Mouse (Mus musculus) heart, adult 9 months (tissue): ENCODE data around the gene Pde6h.
A peak's percentile ranks its signal among the peaks of the same experiment; 100 is the strongest.

ENCODE experiments used
- DNase-seq, 2 experiments: peaks; one replicate each; pipeline ENCODE4 v3.0.0; 2022; ENCODE audit warnings: low spot score in 2 of 2

Pde6h gene

GRCm38 (mm10) chr6:136979274-136980082 is 55.8 kb downstream of the Pde6h start:
- no peak for DNase-seq

GRCm38 (mm10) chr6:136980331-136980746 is 56.7 kb downstream of the Pde6h start:
- peak in 1 of 2 experiments; percentile 53 for DNase-seq

DNA sequence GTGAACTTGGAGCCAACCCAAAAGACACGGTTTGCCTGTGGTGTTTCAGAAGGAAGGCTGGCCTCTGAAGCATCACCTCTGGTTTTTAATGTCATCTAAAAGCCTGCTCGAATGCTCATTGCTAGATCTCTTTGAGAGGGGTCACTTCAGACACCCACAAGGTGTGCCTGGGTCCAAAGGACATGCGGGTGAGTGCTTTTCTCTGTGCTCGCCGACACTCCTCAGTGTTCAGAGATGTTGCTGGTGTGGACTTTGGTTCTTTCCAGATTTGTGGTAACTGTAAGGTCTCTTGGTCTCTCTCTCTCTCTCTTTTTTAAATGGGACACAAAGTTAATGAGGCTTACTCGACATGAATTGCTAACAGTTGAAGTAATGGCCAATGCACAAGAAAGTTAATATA is 58.9 kb downstream of the Pde6h start:
- no peak for DNase-seq

DNA sequence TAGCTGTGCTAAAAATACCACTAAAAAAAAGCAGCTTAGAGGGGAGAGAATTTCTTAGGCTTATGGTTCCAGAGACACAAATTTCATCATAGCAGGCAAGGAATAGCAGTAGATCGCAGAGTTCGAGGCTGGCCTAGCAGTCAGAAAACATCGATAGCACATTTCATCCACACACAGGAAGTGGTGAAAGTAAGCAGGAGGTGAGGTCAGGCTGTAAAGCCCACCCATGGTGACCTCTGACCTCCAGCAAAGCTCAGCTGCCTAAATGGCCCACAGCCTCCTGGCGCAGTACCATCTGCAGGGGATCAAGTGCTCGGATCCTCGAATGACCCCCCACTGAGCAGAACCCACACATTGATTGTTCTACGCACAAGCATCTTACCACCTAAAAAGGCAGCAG is 59.6 kb downstream of the Pde6h start:
- no peak for DNase-seq

GRCm38 (mm10) chr6:136986019-136986418 is 62.4 kb downstream of the Pde6h start:
- DNase-seq = no peak

DNA sequence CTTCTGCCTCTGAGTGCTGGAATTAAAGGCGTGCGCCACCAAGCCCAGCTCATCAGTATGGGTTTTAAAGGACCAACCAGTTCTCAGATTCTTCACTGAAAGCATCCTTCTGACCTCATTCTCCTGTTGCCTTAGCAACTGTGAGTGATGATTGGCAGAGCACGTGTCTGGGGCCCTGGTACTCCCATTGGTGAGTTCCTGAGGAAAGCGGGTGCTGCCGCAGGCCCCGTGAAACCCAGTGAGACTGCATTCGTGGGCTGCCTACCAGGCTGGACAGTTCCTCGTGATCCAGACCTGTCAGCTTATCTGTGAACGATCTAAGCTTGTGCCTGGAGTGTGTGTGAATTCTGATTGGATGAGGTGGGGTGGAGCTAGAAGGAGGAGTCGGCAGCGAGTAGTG is 63.1 kb downstream of the Pde6h start:
- no peak for DNase-seq

DNA sequence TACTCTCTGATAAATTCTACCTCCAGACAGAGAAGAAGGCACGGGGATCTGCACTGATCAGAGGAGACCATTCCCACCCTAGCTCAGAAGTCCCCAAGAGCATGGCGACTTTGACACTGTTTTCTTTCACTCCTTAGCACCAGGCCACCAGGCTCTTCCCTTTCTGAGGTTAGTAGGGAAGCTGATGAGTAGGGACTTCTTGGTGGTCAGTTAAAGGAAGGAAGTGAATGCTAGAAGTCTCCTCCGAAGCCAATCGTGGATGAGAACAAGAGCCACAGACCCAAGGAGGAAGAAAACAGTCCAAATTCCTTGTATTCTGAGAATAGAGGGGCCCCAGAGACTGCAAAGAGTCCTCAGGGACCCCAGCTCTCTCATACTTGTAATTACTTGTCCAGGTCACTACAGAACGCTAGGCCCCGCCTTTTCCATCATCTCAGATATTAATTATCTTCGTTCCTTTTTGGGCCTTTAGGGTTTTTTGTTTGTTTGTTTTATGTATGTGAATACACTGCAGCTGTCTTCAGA is 65.0 kb downstream of the Pde6h start:
- peak; percentile 29 to 39 for DNase-seq

- DNase-seq = peak in 1 of 2 experiments; percentile 28
Observed at GRCm38 (mm10) chr6:136989824-136990497, 66.3 kb downstream of the Pde6h start.

- DNase-seq = no peak
Observed at GRCm38 (mm10) chr6:136990557-136990956, 66.9 kb downstream of the Pde6h start.

DNA sequence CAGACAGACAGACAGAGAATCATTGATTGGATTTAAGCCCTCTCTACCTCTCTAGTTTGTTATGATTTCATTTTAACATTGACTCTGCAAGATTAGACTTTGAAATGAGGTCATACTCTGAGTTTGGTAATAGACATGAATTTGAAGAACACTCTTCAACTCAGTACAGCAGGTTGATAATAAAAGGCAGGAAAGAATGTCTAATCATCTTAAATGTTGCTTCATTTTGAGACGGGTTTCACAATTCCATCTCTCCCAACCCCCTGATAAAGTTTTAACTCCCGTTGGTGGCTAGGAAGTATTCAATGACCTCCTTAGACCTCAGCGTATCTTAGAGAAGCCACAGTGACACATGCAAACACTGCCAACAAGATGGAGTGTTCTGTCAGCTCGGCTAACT is 69.9 kb downstream of the Pde6h start:
- no peak for DNase-seq

- no peak for DNase-seq
Observed at GRCm38 (mm10) chr6:136995533-136995932, 71.9 kb downstream of the Pde6h start.

DNA sequence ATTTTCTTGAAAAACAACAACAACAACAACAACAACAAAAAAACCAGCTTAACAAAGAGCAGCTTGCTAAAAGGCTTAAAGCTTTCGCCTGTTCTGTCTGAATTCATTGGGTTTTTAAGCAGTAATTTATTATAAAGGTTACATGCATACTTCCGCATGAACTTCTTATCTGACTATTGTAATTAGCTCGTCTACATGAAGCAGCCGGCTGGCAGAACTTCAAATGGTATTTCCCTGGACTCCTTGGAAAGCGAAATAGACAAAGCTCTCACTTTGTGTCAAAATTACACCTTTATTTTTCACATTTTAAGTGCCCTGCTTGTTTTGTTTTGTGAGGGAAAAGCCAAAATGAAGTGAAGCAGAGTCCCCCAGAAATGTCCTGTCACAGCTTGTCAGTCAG is 72.7 kb downstream of the Pde6h start:
- DNase-seq = no peak

GRCm38 (mm10) chr6:136998181-136998580 is 74.5 kb downstream of the Pde6h start:
- DNase-seq = no peak

DNA sequence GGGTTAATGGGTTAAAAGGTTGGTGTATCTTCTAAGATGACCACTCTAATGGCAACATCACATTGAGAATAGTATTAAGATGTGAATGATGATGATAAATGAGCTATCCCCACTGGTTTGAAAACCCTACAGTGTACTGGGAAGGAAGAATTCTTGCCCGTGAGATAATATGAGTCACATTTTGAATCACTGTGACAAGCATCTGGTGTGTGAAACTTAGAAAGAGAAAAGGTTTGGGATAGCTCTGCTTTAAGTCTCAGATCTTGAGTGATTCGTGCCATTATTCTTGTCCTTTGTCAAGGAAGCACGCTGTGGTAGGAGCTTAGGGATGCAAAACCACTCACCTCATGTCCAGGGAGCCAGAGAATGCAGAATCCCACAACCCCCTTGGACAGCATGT is 75.4 kb downstream of the Pde6h start:
- no peak for DNase-seq

- DNase-seq = no peak
Observed at GRCm38 (mm10) chr6:136999707-137000446, 76.2 kb downstream of the Pde6h start.

GRCm38 (mm10) chr6:137000706-137001105 is 77.1 kb downstream of the Pde6h start:
- DNase-seq = no peak

GRCm38 (mm10) chr6:137001267-137002168 is 77.9 kb downstream of the Pde6h start:
- no peak for DNase-seq

DNA sequence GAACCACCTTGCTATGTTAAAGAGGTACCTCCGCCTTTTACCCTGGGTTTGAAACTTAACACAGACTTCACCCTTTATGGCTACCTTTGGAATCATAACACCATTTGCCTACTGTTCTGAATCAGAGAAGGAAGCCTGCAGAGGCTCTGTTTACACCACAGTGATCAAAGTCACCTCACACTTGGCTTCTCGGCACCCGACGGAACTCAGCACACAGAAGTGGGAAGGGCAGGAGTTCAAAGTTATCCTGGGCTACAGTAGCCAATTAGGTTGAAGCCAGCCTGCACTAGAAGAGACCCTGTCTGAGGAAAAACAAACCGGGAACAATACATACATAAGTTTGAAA is 78.5 kb downstream of the Pde6h start:
- no peak for DNase-seq

DNA sequence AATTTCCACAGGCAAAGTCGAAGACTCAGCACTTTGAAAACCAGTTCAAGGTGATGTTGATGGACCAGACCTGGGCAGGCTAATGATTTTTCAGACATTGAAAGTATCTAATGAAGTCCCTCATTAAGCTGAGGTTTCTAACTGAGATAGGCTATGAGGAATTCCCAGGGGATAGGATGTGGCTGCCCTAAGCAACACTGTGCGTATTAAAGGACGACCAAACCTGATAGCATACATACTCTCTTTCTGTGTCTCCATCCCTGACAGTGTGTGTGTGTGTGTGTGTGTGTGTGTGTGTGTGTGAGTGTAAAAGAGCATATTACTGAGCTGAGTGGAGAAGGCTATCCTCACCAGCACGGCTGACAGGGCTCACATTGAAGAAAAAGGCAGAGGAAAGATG is 80.7 kb downstream of the Pde6h start:
- DNase-seq = no peak

DNA sequence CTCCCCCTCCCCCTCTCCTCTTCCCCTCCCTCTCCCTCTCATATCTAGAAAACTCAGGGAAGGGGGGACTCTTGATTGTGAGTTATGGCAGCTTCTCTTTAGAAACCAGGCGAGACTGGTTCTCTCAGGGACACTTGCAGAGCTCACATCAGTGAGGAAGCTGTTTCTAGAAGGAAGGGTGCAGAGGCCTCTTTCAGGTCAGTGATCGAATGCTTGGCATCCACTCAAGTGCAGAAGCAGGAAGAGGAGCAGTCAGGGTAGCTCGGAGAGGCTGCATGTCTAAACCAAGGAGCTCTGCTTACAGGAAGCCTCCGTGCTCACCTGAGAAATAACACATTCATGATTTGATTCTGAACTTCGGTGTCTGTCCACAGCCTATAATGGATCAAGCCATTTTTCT is 87.6 kb downstream of the Pde6h start:
- no peak for DNase-seq

GRCm38 (mm10) chr6:137014346-137014745 is 90.7 kb downstream of the Pde6h start:
- no peak for DNase-seq
